ENCODE assay signal across 9 mouse cellular contexts in the genomic region with DNA sequence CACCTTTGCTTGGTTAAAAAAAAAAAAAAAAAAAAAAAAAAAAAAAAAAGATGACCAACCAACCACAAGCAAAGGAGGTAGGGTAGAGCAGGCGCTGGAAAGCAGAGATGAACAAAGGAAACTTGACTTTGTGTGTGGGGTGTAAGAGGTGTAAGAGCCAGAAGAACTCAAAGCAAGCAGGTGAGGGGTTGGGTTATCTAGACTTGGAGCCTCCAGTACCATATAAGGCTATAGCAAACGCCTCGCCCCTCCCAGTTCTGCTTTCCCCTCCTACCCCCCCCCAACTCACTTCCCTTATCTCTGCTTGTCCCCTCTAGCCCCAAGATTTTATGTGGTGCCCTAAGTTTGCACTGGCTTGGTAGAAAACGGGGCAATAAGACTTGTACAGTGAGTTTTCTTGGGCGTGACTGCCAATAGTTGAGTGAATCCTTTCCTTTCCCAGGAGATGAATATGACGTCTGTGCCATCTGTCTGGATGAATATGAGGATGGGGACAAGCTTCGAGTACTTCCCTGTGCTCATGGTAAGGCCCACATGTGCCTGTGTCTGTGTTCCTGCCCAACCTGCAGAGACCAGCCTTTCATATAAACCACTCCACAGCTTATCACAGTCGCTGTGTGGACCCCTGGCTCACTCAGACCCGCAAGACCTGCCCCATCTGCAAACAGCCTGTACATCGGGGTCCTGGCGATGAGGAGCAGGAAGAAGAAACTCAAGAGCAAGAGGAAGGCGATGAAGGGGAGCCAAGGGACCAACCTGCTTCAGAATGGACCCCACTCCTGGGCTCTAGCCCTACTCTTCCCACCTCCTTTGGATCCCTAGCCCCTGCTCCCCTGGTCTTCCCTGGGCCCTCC. TPM values are rescaled to one million over a fixed set of nuclear protein-coding genes. Genes with fewer than 3 reads are reported as not detected.
DNase-seq lines count a peak whose midpoint lies in the region; ATAC-seq and TF ChIP-seq lines count a peak whose summit lies in the region.
"Had no signal": no experiment of that assay in that cellular context is flagged by ENCODE, and none has a peak within 500 bp of the region (broad histone marks: within the 10 kb centered on the region; RNA-seq: fewer than 3 reads in every experiment).

No protein-coding gene starts in this region.

- WGBS in heart, adult 2 months: 54% methylated on average over 12 of the region's 12 CpGs
- 87% methylated on average over 12 of the region's 12 CpGs for WGBS in embryonic facial prominence, embryonic 10.5 days
- 40% methylated on average over 12 of the region's 12 CpGs for WGBS in liver, embryonic 14.5 days (ENCODE audit: insufficient replicate concordance)

- ATAC-seq in liver, embryonic 14.5 days (ENCODE audit: insufficient read depth): no peak
- no peak for ATAC-seq in megakaryocyte-erythroid progenitor cell, adult 5-6 weeks (replicated peaks; ENCODE audit: low FRiP score, low TSS enrichment, poor library complexity, severe bottlenecking)

- no peaks in the 10 kb centered on the region for H3K9me3 ChIP-seq in embryonic facial prominence, embryonic 10.5 days
- no peaks in the 10 kb centered on the region for H3K9me3 ChIP-seq in liver, embryonic 14.5 days (ENCODE audit: control insufficient read depth, low read length)

- H3K79me2 ChIP-seq in heart, adult 2 months (replicated peaks; ENCODE audit: control insufficient read depth, insufficient read depth, low read length): peaks cover 8% of the 10 kb centered on the region

- DNase-seq in heart, adult 2 months: peak; percentile 15 to 28
- no peak for DNase-seq in heart, postnatal 14 days
- DNase-seq in A20 (ENCODE audit: low read depth, low spot score): peak; percentile 91
- DNase-seq in embryonic facial prominence, embryonic 10.5 days (ENCODE audit: low spot score): no peak
- DNase-seq in liver, embryonic 14.5 days (ENCODE audit: low read depth in 3 of 3, low spot score in 3 of 3): no peak
- no peak for DNase-seq in urinary bladder, adult 18-20 months (ENCODE audit: low spot score in 2 of 2)
- DNase-seq in right cerebral cortex, adult 2 months (ENCODE audit: low spot score in 2 of 2): no peak

- peaks cover 29% of the 10 kb centered on the region for H3K36me3 ChIP-seq in heart, adult 2 months (ENCODE audit: control insufficient read depth, insufficient read depth, low read length)
- peaks cover 55% of the 10 kb centered on the region for H3K36me3 ChIP-seq in embryonic facial prominence, embryonic 10.5 days (replicated peaks)
- peaks cover 43% of the 10 kb centered on the region for H3K36me3 ChIP-seq in liver, embryonic 14.5 days (replicated peaks; ENCODE audit: control insufficient read depth, insufficient read depth, low read depth)

- TF ChIP-seq CTCF in heart, adult 2 months (IDR thresholded peaks at IDR 0.05): no peak
- TF ChIP-seq CTCF in liver, embryonic 14.5 days (IDR thresholded peaks at IDR 0.05; ENCODE audit: low read depth): no peak

- peak overlapping the region; percentile 85 for H3K4me2 ChIP-seq in liver, embryonic 14.5 days (ENCODE audit: low read depth)

- TF ChIP-seq POLR2A in heart, adult 2 months (IDR thresholded peaks at IDR 0.05; ENCODE audit: insufficient read depth, low read depth, low read length): 0 out of 2 replicates have a peak, but pooled peaks have one; percentile 13

- intact Hi-C loops in heart, adult 2 months (cut with DNase I): no loop called here
- intact Hi-C loops in heart, postnatal 14 days (cut with DNase I): loop anchor here (10.0 kb wide), 1 partner anchor 656 kb away; the partner anchor contains the start of genes Gabarap and Phf23

- no peaks in the 10 kb centered on the region for H3K27me3 ChIP-seq in heart, adult 2 months (ENCODE audit: control insufficient read depth, insufficient read depth, low read length)
- no peaks in the 10 kb centered on the region for H3K27me3 ChIP-seq in embryonic facial prominence, embryonic 10.5 days (replicated peaks; ENCODE audit: low read depth, poor library complexity, severe bottlenecking)
- no peaks in the 10 kb centered on the region for H3K27me3 ChIP-seq in liver, embryonic 14.5 days (ENCODE audit: control insufficient read depth, insufficient read depth, low read length)

- H3K4me3 ChIP-seq in heart, adult 2 months: no peak overlapping the region
- peak overlapping the region; percentile 100 for H3K4me3 ChIP-seq in embryonic facial prominence, embryonic 10.5 days
- peak overlapping the region in 1 of 2 experiments; percentile 19; a peak in 3 of 4 replicates for H3K4me3 ChIP-seq in liver, embryonic 14.5 days (ENCODE audit: insufficient read depth in 1 of 2, low read depth in 2 of 2, low read length in 2 of 2)

- TF ChIP-seq EP300 in heart, adult 2 months (IDR thresholded peaks at IDR 0.05; ENCODE audit: insufficient read depth, low read depth, low read length): no peak
- TF ChIP-seq EP300 in liver, embryonic 14.5 days (IDR thresholded peaks at IDR 0.05; ENCODE audit: low read depth): 0 out of 2 replicates have a peak, but pooled peaks have one; percentile 6

- H3K27ac ChIP-seq in heart, adult 2 months: no peak overlapping the region
- no peak overlapping the region for H3K27ac ChIP-seq in embryonic facial prominence, embryonic 10.5 days (replicated peaks)
- peak overlapping the region; percentile 91 for H3K27ac ChIP-seq in liver, embryonic 14.5 days

- H3K4me1 ChIP-seq in heart, adult 2 months (ENCODE audit: control insufficient read depth, insufficient read depth, low read length): peaks cover 13% of the 10 kb centered on the region
- H3K4me1 ChIP-seq in embryonic facial prominence, embryonic 10.5 days: peaks cover 71% of the 10 kb centered on the region
- H3K4me1 ChIP-seq in liver, embryonic 14.5 days (replicated peaks; ENCODE audit: control insufficient read depth in 2 of 2, insufficient read depth in 2 of 2, low read length in 1 of 2): peaks cover 46 to 52% of the 10 kb centered on the region in 2 experiments

- no peak overlapping the region for H3K9ac ChIP-seq in heart, adult 2 months (ENCODE audit: low read depth, low read length)
- peak overlapping the region; percentile 32; the same call in 1 of the 2 replicates for H3K9ac ChIP-seq in liver, embryonic 14.5 days (replicated peaks)

RNA-seq across cellular contexts. Expression of gene Slc25a11, which starts 3.3 kb away (rescaled TPM):
- 100 to 1,000 TPM; 532 to 626 TPM for total RNA-seq in heart, adult 2 months (2021)
- polyA plus RNA-seq in heart, adult 2 months (2012; rRNA removed): 632 and 932 TPM in 2 replicates
- total RNA-seq in heart, postnatal 14 days (2021): 100 to 1,000 TPM; 438 to 444 TPM
- 135 and 137 TPM in 2 replicates for polyA plus RNA-seq in embryonic facial prominence, embryonic 10.5 days (2016; fragmentation: Nextera tagmentation; extraction: Ambion mirVana)
- 39.0 and 43.9 TPM in 2 replicates for polyA plus RNA-seq in liver, embryonic 14.5 days (2012; rRNA removed)
- polyA plus RNA-seq in liver, embryonic 14.5 days (2014; fragmentation: Nextera tagmentation; extraction: Ambion mirVana): 60.8 and 67.8 TPM in 2 replicates
- total RNA-seq in megakaryocyte-erythroid progenitor cell, adult 5-6 weeks (2014; fragmentation: Nextera tagmentation): 62.3 and 63.1 TPM in 2 replicates
- total RNA-seq in megakaryocyte-erythroid progenitor cell, adult 5-6 weeks (2017): 33.1 and 36.2 TPM in 2 replicates

RNA-seq across cellular contexts. Expression of gene Rnf167, which starts 3.5 kb away (rescaled TPM):
- 10 to 100 TPM; 50.8 to 58.7 TPM for total RNA-seq in heart, adult 2 months (2021)
- 65.0 and 80.9 TPM in 2 replicates for polyA plus RNA-seq in heart, adult 2 months (2012; rRNA removed)
- 10 to 100 TPM; 52.0 to 54.4 TPM for total RNA-seq in heart, postnatal 14 days (2021)
- polyA plus RNA-seq in embryonic facial prominence, embryonic 10.5 days (2016; fragmentation: Nextera tagmentation; extraction: Ambion mirVana): 89.7 and 91.9 TPM in 2 replicates
- polyA plus RNA-seq in liver, embryonic 14.5 days (2012; rRNA removed): 47.7 and 48.4 TPM in 2 replicates
- 56.0 and 66.9 TPM in 2 replicates for polyA plus RNA-seq in liver, embryonic 14.5 days (2014; fragmentation: Nextera tagmentation; extraction: Ambion mirVana)
- 92.8 and 95.5 TPM in 2 replicates for total RNA-seq in megakaryocyte-erythroid progenitor cell, adult 5-6 weeks (2014; fragmentation: Nextera tagmentation)
- total RNA-seq in megakaryocyte-erythroid progenitor cell, adult 5-6 weeks (2017): 42.3 and 53.4 TPM in 2 replicates

RNA-seq across cellular contexts. Expression of gene Pfn1, which starts 3.9 kb away (rescaled TPM):
- 100 to 1,000 TPM; 270 to 280 TPM for total RNA-seq in heart, adult 2 months (2021)
- polyA plus RNA-seq in heart, adult 2 months (2012; rRNA removed): 439 and 479 TPM in 2 replicates
- total RNA-seq in heart, postnatal 14 days (2021): 100 to 1,000 TPM; 326 to 379 TPM
- 2,153 and 2,165 TPM in 2 replicates for polyA plus RNA-seq in embryonic facial prominence, embryonic 10.5 days (2016; fragmentation: Nextera tagmentation; extraction: Ambion mirVana)
- polyA plus RNA-seq in liver, embryonic 14.5 days (2012; rRNA removed): 421 and 438 TPM in 2 replicates
- polyA plus RNA-seq in liver, embryonic 14.5 days (2014; fragmentation: Nextera tagmentation; extraction: Ambion mirVana): 957 and 1,007 TPM in 2 replicates
- total RNA-seq in megakaryocyte-erythroid progenitor cell, adult 5-6 weeks (2014; fragmentation: Nextera tagmentation): 1,236 and 1,373 TPM in 2 replicates
- 377 and 675 TPM in 2 replicates for total RNA-seq in megakaryocyte-erythroid progenitor cell, adult 5-6 weeks (2017)

RNA-seq across cellular contexts. Expression of gene Eno3, which starts 6.5 kb away (rescaled TPM):
- total RNA-seq in heart, adult 2 months (2021): 1,000 to 10,000 TPM; 1,523 to 1,659 TPM
- 1,222 and 1,919 TPM in 2 replicates for polyA plus RNA-seq in heart, adult 2 months (2012; rRNA removed)
- 1,000 to 10,000 TPM; 1,878 to 1,971 TPM for total RNA-seq in heart, postnatal 14 days (2021)
- 72.9 and 88.4 TPM in 2 replicates for polyA plus RNA-seq in embryonic facial prominence, embryonic 10.5 days (2016; fragmentation: Nextera tagmentation; extraction: Ambion mirVana)
- 3.4 and 3.7 TPM in 2 replicates for polyA plus RNA-seq in liver, embryonic 14.5 days (2012; rRNA removed)
- polyA plus RNA-seq in liver, embryonic 14.5 days (2014; fragmentation: Nextera tagmentation; extraction: Ambion mirVana): 3.6 and 3.9 TPM in 2 replicates
- 16.7 and 33.7 TPM in 2 replicates for total RNA-seq in megakaryocyte-erythroid progenitor cell, adult 5-6 weeks (2014; fragmentation: Nextera tagmentation)
- 8.4 and 16.5 TPM in 2 replicates for total RNA-seq in megakaryocyte-erythroid progenitor cell, adult 5-6 weeks (2017)

RNA-seq across cellular contexts. Expression of gene Gp1ba, which starts 11.6 kb away (rescaled TPM):
- under 1 TPM; 0.34 to 0.98 TPM for total RNA-seq in heart, adult 2 months (2021)
- polyA plus RNA-seq in heart, adult 2 months (2012; rRNA removed): 0.29 and 0.59 TPM in 2 replicates
- under 1 TPM; 0.17 to 0.22 TPM for total RNA-seq in heart, postnatal 14 days (2021)
- polyA plus RNA-seq in embryonic facial prominence, embryonic 10.5 days (2016; fragmentation: Nextera tagmentation; extraction: Ambion mirVana): 0.26 and 0.76 TPM in 2 replicates
- 4.5 TPM in 2 replicates for polyA plus RNA-seq in liver, embryonic 14.5 days (2012; rRNA removed)
- polyA plus RNA-seq in liver, embryonic 14.5 days (2014; fragmentation: Nextera tagmentation; extraction: Ambion mirVana): 7.6 and 9.1 TPM in 2 replicates
- total RNA-seq in megakaryocyte-erythroid progenitor cell, adult 5-6 weeks (2014; fragmentation: Nextera tagmentation): 3.6 and 10.4 TPM in 2 replicates
- 0.50 and 0.85 TPM in 2 replicates for total RNA-seq in megakaryocyte-erythroid progenitor cell, adult 5-6 weeks (2017)
- total RNA-seq: liver, adult 2 months had no signal

Comparison
In these comparisons a context has a peak if more than half of its experiments do, and no peak if none do; other contexts are left out.
1. DNase-seq: peak in heart, adult 2 months (2 of 2) and A20 (single experiment); none in heart, postnatal 14 days (0 of 2), embryonic facial prominence, embryonic 10.5 days (single experiment), liver, embryonic 14.5 days (0 of 3), urinary bladder, adult 18-20 months (0 of 2) and right cerebral cortex, adult 2 months (0 of 2).
2. RNA of gene Slc25a11, which starts 3.3 kb away (total RNA-seq): 532 to 626 TPM in heart, adult 2 months and 438 to 444 TPM in heart, postnatal 14 days; 33.1 to 63.1 TPM in megakaryocyte-erythroid progenitor cell, adult 5-6 weeks; every median in the first group is over 4 times any median in the second.